Mouse (Mus musculus): Measurements from ENCODE around the gene Gm10642. TPM values are rescaled to one million over a fixed set of nuclear protein-coding genes. Genes with fewer than 3 reads are reported as not detected.

Gm10642 gene
- polyA plus RNA-seq, 1 experiment from 2014 or later, result 0.45 TPM

DNA sequence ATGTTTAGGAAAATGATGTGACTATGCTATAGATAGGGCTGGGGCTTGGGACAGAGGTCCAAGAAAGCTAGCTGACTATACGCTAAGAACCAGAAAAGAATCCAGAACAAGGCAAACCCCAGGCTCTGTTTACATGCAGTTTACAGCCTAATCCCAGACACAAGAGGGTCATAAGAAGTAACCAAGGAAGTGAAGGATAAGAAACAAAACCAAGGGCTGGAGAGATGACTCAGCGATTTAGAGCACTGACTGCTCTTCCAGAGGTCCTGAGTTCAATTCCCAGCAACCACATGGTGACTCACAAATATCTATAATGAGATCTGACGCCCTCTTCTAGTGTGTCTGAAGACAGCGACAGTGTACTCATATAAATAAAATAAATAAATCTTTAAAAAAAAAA, 19.1 kb downstream of the Gm10642 start:
- Histone ChIP-seq H3K27ac (no peak overlapping the region), H3K4me2 (no peak overlapping the region), H3K4me3 (no peak overlapping the region), H3K9me3 (replicated peaks) (no peaks in the 10 kb centered on the region), H3K27me3 (no peaks in the 10 kb centered on the region), H3K4me1 (replicated peaks) (peaks cover 13% of the 10 kb centered on the region; the same call in 1 of the 2 replicates), H3K9ac (no peak overlapping the region), H3K36me3 (no peaks in the 10 kb centered on the region)
- WGBS, result 76% methylated on average over 4 of the region's 4 CpGs
- ATAC-seq (replicated peaks; ENCODE audit: insufficient number of reproducible peaks, insufficient read depth, low FRiP score, low read depth), result no peak

DNA sequence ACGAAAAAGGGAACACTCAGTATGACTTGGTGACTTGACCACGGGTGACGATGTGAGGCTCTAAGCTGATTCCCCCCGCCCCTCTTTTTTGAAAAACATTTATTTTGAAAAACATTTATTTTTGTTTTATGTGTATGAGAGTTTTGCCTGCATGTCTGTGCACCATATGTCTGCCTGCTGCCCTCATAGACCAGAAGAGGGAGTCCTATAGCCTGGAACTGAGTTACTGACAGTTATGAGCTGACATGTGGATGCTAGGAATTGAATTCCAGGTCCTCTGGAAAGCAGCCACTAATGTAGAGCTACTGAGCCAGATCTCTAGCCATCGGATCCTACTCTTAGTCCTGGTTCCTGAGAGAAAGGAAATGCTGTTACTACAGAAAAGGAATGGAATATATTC, 19.9 kb downstream of the Gm10642 start:
- Histone ChIP-seq H3K4me2 (no peak overlapping the region), H3K27me3 (no peaks in the 10 kb centered on the region), H3K27ac (no peak overlapping the region), H3K4me1 (replicated peaks) (peaks cover 17% of the 10 kb centered on the region), H3K9me3 (replicated peaks) (no peaks in the 10 kb centered on the region), H3K9ac (no peak overlapping the region), H3K36me3 (no peaks in the 10 kb centered on the region), H3K4me3 (no peak overlapping the region)
- no peak for ATAC-seq (replicated peaks; ENCODE audit: insufficient number of reproducible peaks, insufficient read depth, low FRiP score, low read depth)
- 88% methylated on average over 5 of the region's 5 CpGs for WGBS

DNA sequence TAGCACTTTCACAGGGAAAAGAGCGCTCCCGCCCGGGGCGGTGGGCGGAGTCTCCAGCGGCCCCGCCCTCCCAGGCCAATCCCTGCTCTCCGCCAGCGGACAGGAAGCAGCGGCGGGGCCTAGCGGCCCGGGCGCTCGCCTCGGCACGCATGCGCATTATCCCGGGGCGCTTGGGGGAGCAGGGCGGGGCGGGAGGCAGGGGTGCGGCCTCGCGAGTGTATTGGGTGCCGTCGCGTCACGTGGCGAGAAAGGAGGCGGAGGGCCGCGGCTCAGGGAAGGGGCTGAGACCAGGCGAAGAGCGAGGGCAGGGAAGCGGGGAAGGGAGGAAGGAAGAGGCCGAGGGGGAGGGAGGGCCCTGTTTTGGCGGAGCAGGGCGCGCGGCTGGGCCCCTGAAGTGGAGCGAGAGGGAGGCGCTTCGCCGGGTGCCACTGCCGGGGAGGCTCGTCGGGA, 22.7 kb downstream of the Gm10642 start, which contains the start of gene Adam10:
Gene Adam10 (plus strand): TSS at position 316 of the 450 bp plus-strand sequence.
- peak; percentile 100 for ATAC-seq (replicated peaks; ENCODE audit: insufficient number of reproducible peaks, insufficient read depth, low FRiP score, low read depth)
- Histone ChIP-seq H3K4me2 (peak within 1 kb of the TSS; percentile 77), H3K9me3 (replicated peaks) (no peaks in the 10 kb centered on the region), H3K36me3 (no peaks in the 10 kb centered on the region), H3K27ac (peak within 1 kb of the TSS; percentile 98), H3K4me1 (replicated peaks) (peaks cover 26% of the 10 kb centered on the region), H3K4me3 (peak within 1 kb of the TSS; percentile 77), H3K27me3 (no peaks in the 10 kb centered on the region), H3K9ac (peak within 1 kb of the TSS; percentile 95)
- under 1% methylated on average over 46 of the region's 48 CpGs for WGBS

DNA sequence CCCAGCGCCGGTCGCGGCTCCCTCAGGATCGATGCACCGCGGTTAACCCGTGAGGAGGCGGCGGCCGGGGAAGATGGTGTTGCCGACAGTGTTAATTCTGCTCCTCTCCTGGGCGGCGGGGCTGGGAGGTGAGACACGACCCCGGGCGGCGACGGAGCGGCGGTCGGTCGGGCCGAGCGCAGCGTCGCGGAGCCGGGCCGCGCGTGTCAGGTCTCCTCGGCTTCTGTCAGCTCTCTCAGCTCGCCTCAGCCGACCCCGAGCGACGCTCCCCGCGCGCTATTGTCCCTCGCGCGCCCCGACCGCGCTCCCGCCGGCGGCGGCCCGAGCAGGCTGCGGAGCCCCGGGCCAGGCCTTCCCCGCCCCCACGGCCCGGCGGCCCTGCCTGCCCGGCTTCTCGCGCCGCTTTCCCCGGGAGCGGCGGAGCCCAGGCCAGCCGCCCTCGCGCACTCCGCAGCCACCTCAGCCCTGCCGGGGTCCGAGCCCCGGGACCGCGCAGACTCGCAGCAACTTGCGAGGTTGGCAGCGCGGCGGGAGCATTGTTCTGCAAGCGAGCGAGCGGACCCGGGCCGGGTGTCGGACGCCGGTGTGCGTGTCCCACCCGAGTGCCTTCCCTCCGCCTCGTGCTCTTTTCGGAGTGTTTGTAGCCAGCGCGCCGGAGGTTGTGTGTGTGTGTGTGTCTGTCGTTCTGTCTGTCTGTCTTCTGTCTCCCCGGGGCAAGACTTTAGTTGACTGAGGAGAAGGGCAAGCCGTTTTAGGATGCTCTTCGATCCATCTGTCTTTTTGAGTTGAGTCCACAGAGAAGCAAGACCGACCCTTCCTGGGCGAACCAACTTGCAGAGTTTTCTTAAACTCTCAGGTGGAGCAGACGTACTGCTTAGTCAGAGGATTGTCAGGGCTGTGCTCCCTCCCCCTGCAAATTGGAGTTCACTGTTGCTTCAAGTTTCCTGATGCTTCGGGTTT, 23.4 kb downstream of the Gm10642 start:
- peaks cover 26% of the 10 kb centered on the region for H3K4me1 ChIP-seq (replicated peaks)
- under 1% methylated on average over 89 of the region's 103 CpGs for WGBS
- no peaks in the 10 kb centered on the region for H3K9me3 ChIP-seq (replicated peaks)
- H3K4me3 ChIP-seq, result peak overlapping the region; percentile 77
- H3K27ac ChIP-seq, result peak overlapping the region; percentile 98
- no peaks in the 10 kb centered on the region for H3K27me3 ChIP-seq
- H3K4me2 ChIP-seq, result peak overlapping the region; percentile 77
- H3K36me3 ChIP-seq, result no peaks in the 10 kb centered on the region
- peak; percentile 60 for ATAC-seq (replicated peaks; ENCODE audit: insufficient number of reproducible peaks, insufficient read depth, low FRiP score, low read depth)
- peak overlapping the region; percentile 95 for H3K9ac ChIP-seq

DNA sequence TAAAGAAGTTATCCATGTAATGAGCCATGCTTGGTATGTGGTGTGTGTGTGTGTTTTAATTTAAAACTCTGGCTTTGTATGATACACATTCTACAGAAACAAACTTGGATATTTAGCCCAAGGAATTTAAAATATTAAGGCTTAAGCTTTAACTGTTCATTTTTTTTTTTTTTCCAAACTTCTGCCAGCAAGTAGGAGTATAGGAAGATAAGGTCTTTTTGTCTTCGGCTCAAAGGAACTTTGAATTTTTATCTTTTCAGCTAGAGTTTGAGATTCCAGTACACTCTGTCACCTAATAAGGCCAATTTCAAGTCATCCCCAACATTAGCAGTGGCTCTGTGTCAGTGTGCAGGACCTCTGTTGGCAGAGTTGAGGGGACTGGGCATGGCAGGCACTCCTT, 26.2 kb downstream of the Gm10642 start:
- no peak overlapping the region for H3K4me3 ChIP-seq
- peak overlapping the region; percentile 13; the same call in 1 of the 2 replicates for H3K4me2 ChIP-seq
- H3K9ac ChIP-seq, result no peak overlapping the region
- H3K27ac ChIP-seq, result no peak overlapping the region
- H3K27me3 ChIP-seq, result no peaks in the 10 kb centered on the region
- no peak for ATAC-seq (replicated peaks; ENCODE audit: insufficient number of reproducible peaks, insufficient read depth, low FRiP score, low read depth)
- H3K4me1 ChIP-seq (replicated peaks), result peaks cover 37% of the 10 kb centered on the region
- no peaks in the 10 kb centered on the region for H3K36me3 ChIP-seq
- WGBS, result 41% methylated on average over 1 of the region's 1 CpGs
- H3K9me3 ChIP-seq (replicated peaks), result no peaks in the 10 kb centered on the region

DNA sequence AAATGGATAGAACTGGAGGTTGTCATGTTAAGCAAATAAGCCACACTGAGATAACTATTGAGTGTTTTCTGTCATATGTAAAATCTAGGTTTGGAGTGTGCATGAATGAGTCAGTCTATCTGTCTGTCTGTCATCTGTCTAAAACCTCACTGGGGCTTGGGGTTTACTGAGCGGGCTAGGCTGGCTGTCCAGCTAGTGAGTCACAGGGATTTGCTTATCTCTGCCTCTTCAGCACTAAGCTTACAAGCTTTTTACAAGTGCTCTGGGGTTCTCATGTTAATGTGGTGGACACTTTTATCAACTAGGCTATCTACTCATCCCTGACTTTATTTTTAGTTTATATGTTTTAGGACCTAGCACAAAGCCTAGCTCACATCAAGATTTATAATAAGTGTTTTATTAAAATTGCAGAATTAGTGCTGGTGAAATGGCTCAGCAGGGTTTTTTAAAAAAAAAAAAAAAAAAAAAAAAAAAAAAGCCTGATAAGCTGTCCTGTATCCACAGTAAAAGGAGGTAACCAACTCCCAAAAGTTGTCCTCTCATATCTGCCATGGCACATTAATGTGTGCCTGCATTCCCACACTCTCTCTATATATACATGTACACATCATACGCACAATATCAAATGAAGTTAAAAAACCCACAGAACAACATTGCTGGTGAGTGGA, 32.4 kb downstream of the Gm10642 start:
- peaks cover 38% of the 10 kb centered on the region for H3K4me1 ChIP-seq (replicated peaks)
- no peaks in the 10 kb centered on the region for H3K27me3 ChIP-seq
- ATAC-seq (replicated peaks; ENCODE audit: insufficient number of reproducible peaks, insufficient read depth, low FRiP score, low read depth), result no peak
- WGBS, result 48% methylated on average over 2 of the region's 2 CpGs
- no peaks in the 10 kb centered on the region for H3K9me3 ChIP-seq (replicated peaks)
- H3K4me3 ChIP-seq, result no peak overlapping the region
- no peak overlapping the region for H3K9ac ChIP-seq
- no peak overlapping the region for H3K4me2 ChIP-seq
- H3K36me3 ChIP-seq, result no peaks in the 10 kb centered on the region
- no peak overlapping the region for H3K27ac ChIP-seq

DNA sequence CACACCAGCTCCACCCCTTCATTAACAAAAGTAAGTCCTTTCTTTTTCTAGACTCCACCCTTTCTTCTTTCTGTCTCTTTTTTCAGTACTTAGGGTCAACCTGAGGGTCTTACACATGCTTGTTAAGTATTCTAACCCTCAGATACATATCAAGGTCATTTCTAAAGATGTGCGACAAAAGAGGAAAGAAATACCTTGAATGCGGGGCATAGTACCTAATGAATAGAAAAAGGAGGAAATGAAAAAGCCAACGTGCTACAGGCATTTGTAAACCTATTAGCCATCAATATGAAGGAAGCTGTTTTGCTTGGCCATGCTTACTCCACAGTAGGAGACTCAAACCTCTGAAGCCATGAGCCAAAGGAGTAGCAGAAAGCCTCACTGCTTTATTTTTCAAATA, 33.9 kb downstream of the Gm10642 start:
- Histone ChIP-seq H3K4me1 (replicated peaks) (peaks cover 34% of the 10 kb centered on the region), H3K27me3 (no peaks in the 10 kb centered on the region), H3K27ac (no peak overlapping the region), H3K9me3 (replicated peaks) (no peaks in the 10 kb centered on the region), H3K9ac (no peak overlapping the region), H3K36me3 (no peaks in the 10 kb centered on the region), H3K4me3 (no peak overlapping the region), H3K4me2 (no peak overlapping the region)
- no peak for ATAC-seq (replicated peaks; ENCODE audit: insufficient number of reproducible peaks, insufficient read depth, low FRiP score, low read depth)
- WGBS, result 83% methylated on average over 3 of the region's 3 CpGs

DNA sequence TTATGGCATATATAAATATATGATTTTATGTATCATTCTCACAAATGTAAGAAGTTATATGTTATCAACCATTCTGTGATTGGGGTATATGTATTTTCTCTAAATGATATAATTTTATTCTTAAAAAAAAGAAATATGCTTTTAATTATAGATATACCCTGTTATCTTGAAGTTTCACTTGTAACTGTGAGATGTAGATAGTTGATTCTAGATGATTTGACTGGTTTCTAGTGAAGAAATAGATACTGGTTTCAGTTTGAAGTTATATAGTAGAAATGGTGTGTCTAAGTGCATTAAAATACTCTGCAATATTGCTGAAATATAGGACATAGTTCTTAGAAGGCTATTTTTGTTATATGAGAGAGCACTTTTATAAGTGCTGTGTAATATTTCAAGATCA, 34.5 kb downstream of the Gm10642 start:
- Histone ChIP-seq H3K27ac (no peak overlapping the region), H3K4me3 (no peak overlapping the region), H3K4me1 (replicated peaks) (peaks cover 30% of the 10 kb centered on the region), H3K36me3 (no peaks in the 10 kb centered on the region), H3K4me2 (no peak overlapping the region), H3K9me3 (replicated peaks) (no peaks in the 10 kb centered on the region), H3K9ac (no peak overlapping the region), H3K27me3 (no peaks in the 10 kb centered on the region)
- ATAC-seq (replicated peaks; ENCODE audit: insufficient number of reproducible peaks, insufficient read depth, low FRiP score, low read depth), result no peak

DNA sequence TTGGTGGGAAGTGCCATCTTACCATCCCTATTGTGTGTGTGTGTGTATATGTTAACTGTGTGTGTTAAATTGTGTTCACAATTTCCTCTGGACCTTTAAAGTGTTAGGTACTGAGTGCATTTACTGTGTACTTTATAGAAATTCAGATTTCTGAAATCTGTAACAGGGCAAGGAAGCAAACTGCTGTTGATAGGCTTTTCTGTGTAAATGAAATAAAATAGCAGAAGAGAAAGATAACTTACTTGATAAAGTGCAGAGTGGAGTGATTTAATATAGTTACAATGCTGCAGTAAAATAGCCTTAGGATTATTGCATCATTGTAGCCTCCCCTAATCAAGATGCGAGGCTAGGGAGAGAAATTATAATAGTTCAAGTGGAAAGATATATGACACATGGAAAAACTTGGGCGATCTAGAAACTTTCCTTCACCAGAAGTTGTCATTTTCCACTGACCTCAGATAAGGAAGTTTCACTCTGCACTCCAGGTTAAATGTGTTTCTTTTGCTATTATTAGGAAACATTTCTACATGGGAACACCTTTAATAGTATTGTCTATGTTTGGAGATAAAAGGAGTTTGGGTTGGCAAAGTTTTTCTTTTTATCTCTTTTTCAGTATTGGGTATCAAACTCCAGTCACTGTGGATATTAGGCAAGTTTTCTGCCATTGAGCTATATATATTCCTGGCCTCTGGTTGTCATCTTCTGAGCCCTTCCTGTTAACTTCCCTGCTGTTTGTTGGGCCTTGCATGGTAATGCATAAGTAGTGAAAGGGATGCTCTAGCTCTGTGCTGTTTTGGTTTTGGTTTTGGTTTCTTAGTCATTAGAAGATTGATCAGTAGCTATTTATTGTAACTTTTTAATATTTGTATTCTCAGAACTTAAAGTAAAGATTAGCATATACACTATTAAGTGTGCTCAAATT, 36.0 kb downstream of the Gm10642 start:
- 45% methylated on average over 2 of the region's 2 CpGs for WGBS
- H3K27me3 ChIP-seq, result no peaks in the 10 kb centered on the region
- H3K36me3 ChIP-seq, result no peaks in the 10 kb centered on the region
- no peak overlapping the region for H3K27ac ChIP-seq
- no peak overlapping the region for H3K4me3 ChIP-seq
- H3K4me1 ChIP-seq (replicated peaks), result peaks cover 26% of the 10 kb centered on the region
- no peak overlapping the region for H3K9ac ChIP-seq
- H3K9me3 ChIP-seq (replicated peaks), result no peaks in the 10 kb centered on the region
- H3K4me2 ChIP-seq, result no peak overlapping the region
- ATAC-seq (replicated peaks; ENCODE audit: insufficient number of reproducible peaks, insufficient read depth, low FRiP score, low read depth), result no peak

DNA sequence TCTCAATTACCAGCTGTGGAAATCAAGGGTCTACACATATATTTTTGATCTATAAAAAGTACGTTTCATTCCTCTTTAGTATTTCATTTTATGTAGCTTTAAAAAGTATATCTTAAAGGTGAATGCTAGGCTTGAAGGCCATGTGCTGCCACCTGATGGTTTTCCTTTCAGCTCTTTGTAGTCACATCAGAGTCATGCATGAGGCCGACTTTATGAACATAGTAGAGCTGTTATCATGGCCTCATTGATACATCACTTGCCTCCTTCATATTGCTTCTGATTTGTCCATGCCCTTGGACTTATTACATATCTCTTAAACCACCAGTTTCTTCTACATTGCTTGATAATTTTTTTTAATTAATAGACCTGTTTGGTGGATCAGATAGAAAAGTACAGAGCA, 39.7 kb downstream of the Gm10642 start:
- Histone ChIP-seq H3K36me3 (no peaks in the 10 kb centered on the region), H3K4me2 (no peak overlapping the region), H3K27me3 (no peaks in the 10 kb centered on the region), H3K9me3 (replicated peaks) (no peaks in the 10 kb centered on the region), H3K9ac (no peak overlapping the region), H3K4me3 (no peak overlapping the region), H3K4me1 (replicated peaks) (peaks cover 12% of the 10 kb centered on the region), H3K27ac (no peak overlapping the region)
- no peak for ATAC-seq (replicated peaks; ENCODE audit: insufficient number of reproducible peaks, insufficient read depth, low FRiP score, low read depth)
- WGBS, result 80% methylated on average over 2 of the region's 2 CpGs

DNA sequence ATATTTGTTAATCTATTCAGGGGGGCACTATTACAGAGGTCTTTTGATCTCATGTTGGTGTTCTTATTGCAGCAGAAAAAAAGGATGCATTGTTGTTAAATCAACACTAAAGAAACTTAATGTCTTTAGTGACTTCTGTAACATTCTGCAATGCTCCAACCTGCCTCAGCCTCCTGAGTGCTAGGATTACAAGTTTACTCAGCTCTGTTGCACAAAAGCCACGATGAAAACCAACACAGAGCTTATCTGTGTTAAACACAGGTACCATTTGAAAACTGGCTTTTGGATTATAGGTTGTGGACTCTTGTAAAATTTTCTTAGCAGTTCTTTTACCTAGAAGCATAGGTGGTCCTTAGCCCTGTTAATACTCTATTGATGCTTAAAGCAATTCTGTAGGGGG, 42.0 kb downstream of the Gm10642 start:
- WGBS, result 69% methylated on average over 1 of the region's 1 CpGs
- no peak overlapping the region for H3K9ac ChIP-seq
- ATAC-seq (replicated peaks; ENCODE audit: insufficient number of reproducible peaks, insufficient read depth, low FRiP score, low read depth), result no peak
- H3K4me2 ChIP-seq, result no peak overlapping the region
- no peaks in the 10 kb centered on the region for H3K36me3 ChIP-seq
- no peak overlapping the region for H3K4me3 ChIP-seq
- H3K27ac ChIP-seq, result no peak overlapping the region
- no peaks in the 10 kb centered on the region for H3K27me3 ChIP-seq
- H3K4me1 ChIP-seq (replicated peaks), result 0 out of 2 replicates have a peak, but pooled peaks cover under 1% of the 10 kb centered on the region
- no peaks in the 10 kb centered on the region for H3K9me3 ChIP-seq (replicated peaks)

Measured in heart, embryonic 15.5 days (tissue).